Mouse (Mus musculus): ENCODE results near the gene Ppa1. TPM values are rescaled to one million over a fixed set of nuclear protein-coding genes. Genes with fewer than 3 reads are reported as not detected.
A peak's percentile ranks its signal among the peaks of the same experiment; 100 is the strongest.

Gene Ppa1
- polyA plus RNA-seq, 1 experiment: 17.6 TPM

DNA sequence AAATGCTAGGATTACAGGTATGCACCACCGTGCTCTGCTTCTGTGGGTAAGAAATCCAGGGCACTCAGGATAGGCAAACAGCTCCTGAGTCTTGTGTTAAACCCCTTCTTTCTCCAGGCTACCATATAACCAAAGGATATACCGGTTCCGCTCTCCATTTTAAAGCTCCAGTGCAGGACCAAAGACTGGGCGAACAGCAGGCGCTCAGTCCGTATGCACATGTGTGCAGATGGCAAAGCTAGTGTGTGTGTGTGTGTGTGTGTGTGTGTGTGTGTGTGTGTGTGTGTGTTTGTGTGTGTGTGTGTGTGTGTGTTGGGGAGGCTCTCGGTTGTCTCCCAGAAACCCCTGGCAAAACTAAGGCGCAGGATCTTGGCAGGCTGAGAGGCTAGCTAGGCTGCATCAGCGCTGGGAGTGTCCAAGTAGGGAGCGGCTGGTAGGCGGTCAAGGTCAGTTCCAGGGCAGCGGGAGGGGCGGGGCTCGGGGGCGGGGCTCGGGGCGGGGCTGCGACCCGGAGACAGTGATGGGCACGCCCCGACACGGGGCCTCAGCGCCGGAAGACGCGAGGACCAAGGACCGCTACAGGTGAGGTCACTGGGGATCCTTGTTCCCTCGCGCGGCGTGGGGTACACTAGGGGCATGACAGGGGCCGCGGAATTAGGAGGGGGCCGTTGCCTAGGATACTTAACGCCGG lies 66.6 kb downstream of the Ppa1 start, which contains the start of gene Aifm2:
TSS of gene Aifm2 (plus strand) at position 493 of the 691 bp plus-strand sequence.
- peak within 1 kb of the TSS; percentile 94 for H3K4me3 ChIP-seq (replicated peaks)
- no peaks in the 10 kb centered on the region for H3K36me3 ChIP-seq (replicated peaks; ENCODE audit: low read length)
- TF ChIP-seq FLI1 (IDR thresholded peaks at IDR 0.05; ENCODE audit: low read length) (no peak), GATA1 (IDR thresholded peaks at IDR 0.05; ENCODE audit: borderline replicate concordance, low read length) (no peak)
- peaks cover 14% of the 10 kb centered on the region for H3K27me3 ChIP-seq (replicated peaks)
- H3K4me1 ChIP-seq: peaks cover 25% of the 10 kb centered on the region
- peaks cover 12% of the 10 kb centered on the region for H3K9me3 ChIP-seq

- peaks cover 25% of the 10 kb centered on the region for H3K4me1 ChIP-seq
- peaks cover 14% of the 10 kb centered on the region for H3K27me3 ChIP-seq (replicated peaks)
- H3K36me3 ChIP-seq (replicated peaks; ENCODE audit: low read length): no peaks in the 10 kb centered on the region
- TF ChIP-seq GATA1 (IDR thresholded peaks at IDR 0.05; ENCODE audit: borderline replicate concordance, low read length) (no peak), FLI1 (IDR thresholded peaks at IDR 0.05; ENCODE audit: low read length) (no peak)
- peaks cover 12% of the 10 kb centered on the region for H3K9me3 ChIP-seq
- peak overlapping the region; percentile 94 for H3K4me3 ChIP-seq (replicated peaks)
Observed at GRCm38 (mm10) chr10:61715462-61715837, 67.1 kb downstream of the Ppa1 start.

DNA sequence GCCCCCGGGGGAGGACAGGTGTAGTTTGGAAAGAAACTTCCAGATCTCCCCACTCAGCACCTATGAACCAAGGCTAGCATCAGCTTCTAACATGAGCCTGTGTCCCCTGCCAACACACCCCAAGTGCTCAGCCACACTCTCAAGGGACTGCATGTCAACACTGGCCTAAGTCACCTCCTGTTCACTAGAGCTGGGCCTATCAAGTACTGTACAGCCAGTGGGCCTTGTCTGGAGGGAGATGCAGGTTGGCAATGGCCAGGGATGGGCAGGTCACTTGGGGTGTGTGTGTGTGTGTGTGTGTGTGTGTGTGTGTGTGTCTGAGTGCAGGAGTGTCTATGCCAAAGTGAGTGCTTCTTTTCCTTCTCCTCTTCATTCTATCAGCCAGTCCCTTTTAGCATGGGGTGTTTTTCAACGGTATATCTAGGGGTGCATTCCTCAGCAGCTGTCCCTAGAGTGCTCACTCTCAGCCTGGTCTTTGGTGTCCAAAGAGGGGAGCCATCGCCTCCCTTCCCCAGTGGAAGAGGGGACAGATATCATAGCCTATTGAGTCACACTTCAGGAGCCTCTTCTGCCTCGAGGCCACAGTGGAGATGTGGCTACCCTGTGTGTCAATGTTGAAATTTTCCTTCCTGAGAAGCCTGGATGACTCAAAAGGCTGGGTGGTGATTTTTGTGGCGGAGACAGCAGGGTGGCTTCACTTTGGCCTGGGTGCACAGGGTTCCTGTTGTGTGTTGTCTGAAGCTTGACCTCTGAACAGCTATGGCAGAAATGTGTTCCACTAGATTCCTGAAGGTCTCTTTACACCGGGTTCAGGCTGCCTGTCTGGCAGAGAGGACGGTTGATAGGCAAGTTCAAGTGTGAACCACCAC lies 67.9 kb downstream of the Ppa1 start:
- Histone ChIP-seq H3K27me3 (replicated peaks) (peaks cover 13% of the 10 kb centered on the region), H3K9me3 (peaks cover 6% of the 10 kb centered on the region), H3K4me3 (replicated peaks) (peak overlapping the region; percentile 83), H3K4me1 (peaks cover 25% of the 10 kb centered on the region), H3K36me3 (replicated peaks; ENCODE audit: low read length) (no peaks in the 10 kb centered on the region)
- TF ChIP-seq FLI1 (IDR thresholded peaks at IDR 0.05; ENCODE audit: low read length): no peak
- TF ChIP-seq GATA1 (IDR thresholded peaks at IDR 0.05; ENCODE audit: borderline replicate concordance, low read length): no peak

- Histone ChIP-seq H3K36me3 (replicated peaks; ENCODE audit: low read length) (no peaks in the 10 kb centered on the region), H3K4me3 (replicated peaks) (no peak overlapping the region), H3K4me1 (peaks cover 25% of the 10 kb centered on the region), H3K27me3 (replicated peaks) (peaks cover 14% of the 10 kb centered on the region), H3K9me3 (no peaks in the 10 kb centered on the region)
- no peak for TF ChIP-seq GATA1 (IDR thresholded peaks at IDR 0.05; ENCODE audit: borderline replicate concordance, low read length)
Observed at GRCm38 (mm10) chr10:61717406-61718296, 69.3 kb downstream of the Ppa1 start.

DNA sequence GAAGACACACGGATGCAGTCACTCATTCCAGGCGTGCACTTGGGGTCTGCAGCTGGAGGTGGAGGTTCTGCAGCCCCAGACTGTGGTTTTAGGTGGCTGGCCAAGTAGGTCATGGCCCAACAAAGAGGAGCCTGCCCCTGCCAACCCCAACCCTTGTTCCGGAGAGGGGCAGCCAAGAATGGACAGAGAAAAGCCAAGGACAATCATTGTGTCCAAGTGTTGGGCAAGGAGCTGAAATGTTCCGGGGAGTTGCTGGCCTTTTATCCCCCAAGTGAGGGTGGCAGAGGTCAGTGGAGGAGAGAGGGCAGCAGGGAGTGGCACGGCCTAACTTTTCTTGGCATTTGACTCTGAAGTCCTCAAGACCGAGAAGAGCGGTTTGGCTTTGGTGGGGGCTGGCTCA lies 72.0 kb downstream of the Ppa1 start:
- Histone ChIP-seq H3K4me1 (peaks cover 23% of the 10 kb centered on the region), H3K9me3 (no peaks in the 10 kb centered on the region), H3K36me3 (replicated peaks; ENCODE audit: low read length) (no peaks in the 10 kb centered on the region), H3K27me3 (replicated peaks) (peaks cover 20% of the 10 kb centered on the region), H3K4me3 (replicated peaks) (no peak overlapping the region)
- TF ChIP-seq GATA1 (IDR thresholded peaks at IDR 0.05; ENCODE audit: borderline replicate concordance, low read length) (no peak), FLI1 (IDR thresholded peaks at IDR 0.05; ENCODE audit: low read length) (no peak)

GRCm38 (mm10) chr10:61722215-61722614 lies 73.9 kb downstream of the Ppa1 start:
- Histone ChIP-seq H3K27me3 (replicated peaks) (peaks cover 25% of the 10 kb centered on the region), H3K36me3 (replicated peaks; ENCODE audit: low read length) (no peaks in the 10 kb centered on the region), H3K4me3 (replicated peaks) (no peak overlapping the region), H3K9me3 (no peaks in the 10 kb centered on the region), H3K4me1 (peaks cover 12% of the 10 kb centered on the region)
- TF ChIP-seq FLI1 (IDR thresholded peaks at IDR 0.05; ENCODE audit: low read length) (no peak), GATA1 (IDR thresholded peaks at IDR 0.05; ENCODE audit: borderline replicate concordance, low read length) (no peak)

DNA sequence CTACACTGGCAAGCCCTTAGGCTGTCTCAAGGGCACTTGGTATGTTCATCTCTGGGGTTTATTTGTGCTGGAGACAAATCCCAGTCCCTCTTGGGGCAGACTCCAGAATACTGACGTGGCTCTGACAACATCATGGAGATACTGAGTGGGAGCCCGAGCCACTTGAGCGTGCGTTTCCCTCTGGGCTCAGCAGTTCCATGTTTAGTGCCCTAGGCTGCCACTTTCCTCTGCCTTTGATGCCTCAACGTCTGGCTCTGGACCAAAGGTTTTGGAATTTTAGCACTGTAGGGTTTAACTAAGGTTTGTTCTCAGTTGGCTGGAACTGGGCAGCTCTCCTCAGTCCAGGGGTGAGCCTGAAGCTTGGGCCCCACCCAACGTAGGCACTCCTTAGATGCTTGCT lies 74.9 kb downstream of the Ppa1 start:
- peaks cover 12% of the 10 kb centered on the region for H3K4me1 ChIP-seq
- H3K9me3 ChIP-seq: no peaks in the 10 kb centered on the region
- no peak for TF ChIP-seq FLI1 (IDR thresholded peaks at IDR 0.05; ENCODE audit: low read length)
- no peak for TF ChIP-seq GATA1 (IDR thresholded peaks at IDR 0.05; ENCODE audit: borderline replicate concordance, low read length)

More for the DNA sequence above, 74.9 kb downstream of the Ppa1 start:
- Histone ChIP-seq H3K36me3 (replicated peaks; ENCODE audit: low read length) (peaks cover 3% of the 10 kb centered on the region), H3K27me3 (replicated peaks) (peaks cover 25% of the 10 kb centered on the region), H3K4me3 (replicated peaks) (no peak overlapping the region)

Other genes with a start within 250 kb of the Ppa1 start
- gene Nodal, start 230.6 kb upstream of the Ppa1 start, polyA plus RNA-seq (2012; ENCODE audit: insufficient read depth, low replicate concordance): not detected in 2 replicates
- gene Eif4ebp2, start 195.9 kb upstream of the Ppa1 start, polyA plus RNA-seq (2012; ENCODE audit: insufficient read depth, low replicate concordance): 24.5 and 52.9 TPM in 2 replicates
- 2.0 and 5.2 TPM in 2 replicates for gene Lrrc20, start 172.8 kb upstream of the Ppa1 start, polyA plus RNA-seq (2012; ENCODE audit: insufficient read depth, low replicate concordance)
- gene Npffr1, start 53.1 kb upstream of the Ppa1 start, polyA plus RNA-seq (2012; ENCODE audit: insufficient read depth, low replicate concordance): 0.09 TPM in 1 of 2 replicates, not detected in the other
- 24.0 and 57.2 TPM in 2 replicates for gene Sar1a, start 31.7 kb downstream of the Ppa1 start, polyA plus RNA-seq (2012; ENCODE audit: insufficient read depth, low replicate concordance)
- 167 and 296 TPM in 2 replicates for gene Tysnd1, start 47.0 kb downstream of the Ppa1 start, polyA plus RNA-seq (2012; ENCODE audit: insufficient read depth, low replicate concordance)
- 4.5 TPM in 1 of 2 replicates, not detected in the other for gene Aifm2, start 66.7 kb downstream of the Ppa1 start, polyA plus RNA-seq (2012; ENCODE audit: insufficient read depth, low replicate concordance)
- gene H2afy2, start 135.6 kb downstream of the Ppa1 start, polyA plus RNA-seq (2012; ENCODE audit: insufficient read depth, low replicate concordance): 0.83 TPM in 1 of 2 replicates, not detected in the other

Data from megakaryocyte, embryonic 14.5 days (primary cell).